30 mouse cellular contexts compared by ENCODE assay signal in genomic region chr13:94849351-94849750, GRCm38 (mm10). TPM values are rescaled to one million over a fixed set of nuclear protein-coding genes. Genes with fewer than 3 reads are reported as not detected.
DNase-seq lines count a peak whose midpoint lies in the region; ATAC-seq and TF ChIP-seq lines count a peak whose summit lies in the region.
"Had no signal": no experiment of that assay in that cellular context is flagged by ENCODE, and none has a peak within 500 bp of the region (broad histone marks: within the 10 kb centered on the region; RNA-seq: fewer than 3 reads in every experiment).

No protein-coding gene starts in this region.

- H3K27me3 ChIP-seq in lung, postnatal 0 days (replicated peaks; ENCODE audit: insufficient read depth, low read length): no peaks in the 10 kb centered on the region
- peaks cover 10% of the 10 kb centered on the region for H3K27me3 ChIP-seq in hindbrain, embryonic 10.5 days (ENCODE audit: insufficient read depth, poor library complexity, severe bottlenecking)
- H3K27me3 ChIP-seq: embryonic facial prominence, embryonic 12.5 days; embryonic facial prominence, embryonic 15.5 days; heart, embryonic 15.5 days had no signal

- no peaks in the 10 kb centered on the region for H3K4me1 ChIP-seq in lung, postnatal 0 days (ENCODE audit: insufficient read depth, low read depth, low read length)
- H3K4me1 ChIP-seq in hindbrain, embryonic 10.5 days (replicated peaks): no peaks in the 10 kb centered on the region
- H3K4me1 ChIP-seq: embryonic facial prominence, embryonic 12.5 days; embryonic facial prominence, embryonic 15.5 days; heart, embryonic 15.5 days had no signal

- no peak for TF ChIP-seq EP300 in lung, postnatal 0 days (IDR thresholded peaks at IDR 0.05)

- no peaks in the 10 kb centered on the region for H3K9me3 ChIP-seq in lung, postnatal 0 days (ENCODE audit: low read length)
- H3K9me3 ChIP-seq in hindbrain, embryonic 10.5 days: no peaks in the 10 kb centered on the region
- H3K9me3 ChIP-seq: embryonic facial prominence, embryonic 12.5 days; embryonic facial prominence, embryonic 15.5 days; heart, embryonic 15.5 days had no signal

- no peak overlapping the region for H3K4me3 ChIP-seq in lung, postnatal 0 days (ENCODE audit: low read depth, low read length)
- no peak overlapping the region for H3K4me3 ChIP-seq in hindbrain, embryonic 10.5 days
- H3K4me3 ChIP-seq: embryonic facial prominence, embryonic 12.5 days; embryonic facial prominence, embryonic 15.5 days; heart, embryonic 15.5 days had no signal

- TF ChIP-seq CTCF in lung, postnatal 0 days (IDR thresholded peaks at IDR 0.05): no peak

- H3K4me2 ChIP-seq in lung, postnatal 0 days (replicated peaks; ENCODE audit: low read depth, low read length): no peak overlapping the region
- H3K4me2 ChIP-seq: embryonic facial prominence, embryonic 12.5 days; embryonic facial prominence, embryonic 15.5 days; heart, embryonic 11.5 days; heart, embryonic 15.5 days; hindbrain, embryonic 14.5 days had no signal

- WGBS in lung, postnatal 0 days: 32% methylated on average over 13 of the region's 13 CpGs
- WGBS in hindbrain, embryonic 10.5 days: 79% methylated on average over 13 of the region's 13 CpGs

- H3K36me3 ChIP-seq in lung, postnatal 0 days (ENCODE audit: insufficient read depth, low read length): no peaks in the 10 kb centered on the region
- no peaks in the 10 kb centered on the region for H3K36me3 ChIP-seq in hindbrain, embryonic 10.5 days
- H3K36me3 ChIP-seq: embryonic facial prominence, embryonic 12.5 days; embryonic facial prominence, embryonic 15.5 days; heart, embryonic 15.5 days had no signal

- 0 out of 2 replicates have a peak, but pooled peaks have one; percentile 14 for ATAC-seq in lung, postnatal 0 days
- peak; percentile 56 for ATAC-seq in megakaryocyte, adult 5-6 weeks (ENCODE audit: poor library complexity, severe bottlenecking)
- ATAC-seq: CD4-positive, CD25-positive, alpha-beta regulatory T cell, adult 4 months; forebrain, embryonic 14.5 days; forebrain, postnatal 0 days; hindbrain, postnatal 0 days; inflammation-experienced regulatory T-cells, adult 6 months had no signal

- no peak overlapping the region for H3K27ac ChIP-seq in lung, postnatal 0 days (ENCODE audit: low read length)
- no peak overlapping the region for H3K27ac ChIP-seq in hindbrain, embryonic 10.5 days
- H3K27ac ChIP-seq: embryonic facial prominence, embryonic 12.5 days; embryonic facial prominence, embryonic 15.5 days; heart, embryonic 15.5 days; hindbrain, embryonic 14.5 days; hindbrain, postnatal 0 days had no signal

- no peak for DNase-seq in lung, postnatal 0 days (ENCODE audit: low spot score)
- DNase-seq in lung, postnatal 25 days (ENCODE audit: low spot score): no peak
- DNase-seq in forelimb bud, embryonic 11.5 days (ENCODE audit: low read depth, low spot score): peak; percentile 16
- no peak for DNase-seq in hindbrain, embryonic 10.5 days (ENCODE audit: low spot score)
- DNase-seq in spleen, adult 18-20 months: no peak
- DNase-seq: adrenal gland, adult 8-10 months; adrenal gland, postnatal 25 days; cerebellum, adult 18-20 months; cerebellum, adult 9-10 months; cerebellum, postnatal 14 days; forebrain, postnatal 0 days; gastrocnemius, postnatal 25 days; heart, postnatal 10 days; heart, postnatal 36 days had no signal

- H3K9ac ChIP-seq in lung, postnatal 0 days (replicated peaks; ENCODE audit: low read depth): no peak overlapping the region
- H3K9ac ChIP-seq: embryonic facial prominence, embryonic 12.5 days; embryonic facial prominence, embryonic 15.5 days; forebrain, postnatal 0 days; heart, embryonic 15.5 days; hindbrain, embryonic 14.5 days had no signal

RNA-seq across cellular contexts. Expression of gene Otp, which starts 26.1 kb away (rescaled TPM):
- polyA plus RNA-seq in lung, postnatal 0 days (2015; fragmentation: Nextera tagmentation; extraction: Ambion mirVana): not detected in 2 replicates
- not detected in 2 replicates for total RNA-seq in megakaryocyte, adult 5-6 weeks (2015)
- not detected in 2 replicates for total RNA-seq in megakaryocyte, adult 5-6 weeks (2017)
- 2.2 and 4.0 TPM in 2 replicates for polyA plus RNA-seq in hindbrain, embryonic 10.5 days (2016; fragmentation: Nextera tagmentation; extraction: Ambion mirVana)
- total RNA-seq: adrenal gland, adult 8-10 months; adrenal gland, postnatal 25 days; common myeloid progenitor, adult 5-6 weeks; gastrocnemius, adult 8-10 months; gastrocnemius, postnatal 25 days; heart, adult 8-10 months; heart, postnatal 10 days; heart, postnatal 36 days; MEL had no signal
- polyA plus RNA-seq: C2C12; CD4-positive, CD25-positive, alpha-beta regulatory T cell, adult 4 months; embryonic facial prominence, embryonic 15.5 days; gonadal fat pad, adult 2 months; heart, embryonic 11.5 days; heart, embryonic 15.5 days; inflammation-experienced regulatory T-cells, adult 6 months had no signal
